Mouse (Mus musculus): ENCODE results near the gene Lcor.

Lcor gene

DNA sequence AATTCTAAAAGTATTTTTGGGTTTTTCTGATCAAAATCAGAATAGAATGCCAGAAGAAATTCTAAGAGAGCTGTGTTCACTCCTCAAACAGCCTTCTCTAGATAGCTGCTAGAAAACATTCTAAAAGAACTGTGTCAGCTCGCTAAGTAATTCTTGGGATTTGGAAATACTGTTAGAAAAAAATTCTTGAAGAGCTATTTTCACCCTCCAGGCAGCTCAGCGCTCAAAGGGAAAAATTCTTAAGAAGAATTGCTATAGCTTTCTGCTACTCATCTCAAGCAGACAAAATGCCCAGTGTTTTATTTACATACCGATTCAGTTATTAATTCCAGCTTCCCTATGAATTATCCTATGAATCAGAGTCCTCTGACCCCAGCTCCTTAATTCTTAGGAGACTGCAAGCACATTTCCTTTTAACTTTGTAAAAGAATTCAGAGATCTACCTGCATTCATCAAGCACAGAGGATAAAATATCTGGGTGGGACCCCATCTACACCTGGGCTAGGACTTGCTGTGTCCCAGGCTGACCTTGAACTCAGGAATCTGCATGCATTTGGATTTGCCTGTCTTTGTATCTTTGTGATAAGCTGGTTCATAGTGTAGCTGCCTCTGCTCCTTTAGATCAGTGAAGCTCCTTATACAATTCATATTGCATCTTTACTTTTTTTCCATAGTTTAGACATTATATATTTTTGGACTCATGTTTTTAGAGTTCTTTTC, 5.7 kb upstream of the Lcor start:
- no peak for DNase-seq

DNA sequence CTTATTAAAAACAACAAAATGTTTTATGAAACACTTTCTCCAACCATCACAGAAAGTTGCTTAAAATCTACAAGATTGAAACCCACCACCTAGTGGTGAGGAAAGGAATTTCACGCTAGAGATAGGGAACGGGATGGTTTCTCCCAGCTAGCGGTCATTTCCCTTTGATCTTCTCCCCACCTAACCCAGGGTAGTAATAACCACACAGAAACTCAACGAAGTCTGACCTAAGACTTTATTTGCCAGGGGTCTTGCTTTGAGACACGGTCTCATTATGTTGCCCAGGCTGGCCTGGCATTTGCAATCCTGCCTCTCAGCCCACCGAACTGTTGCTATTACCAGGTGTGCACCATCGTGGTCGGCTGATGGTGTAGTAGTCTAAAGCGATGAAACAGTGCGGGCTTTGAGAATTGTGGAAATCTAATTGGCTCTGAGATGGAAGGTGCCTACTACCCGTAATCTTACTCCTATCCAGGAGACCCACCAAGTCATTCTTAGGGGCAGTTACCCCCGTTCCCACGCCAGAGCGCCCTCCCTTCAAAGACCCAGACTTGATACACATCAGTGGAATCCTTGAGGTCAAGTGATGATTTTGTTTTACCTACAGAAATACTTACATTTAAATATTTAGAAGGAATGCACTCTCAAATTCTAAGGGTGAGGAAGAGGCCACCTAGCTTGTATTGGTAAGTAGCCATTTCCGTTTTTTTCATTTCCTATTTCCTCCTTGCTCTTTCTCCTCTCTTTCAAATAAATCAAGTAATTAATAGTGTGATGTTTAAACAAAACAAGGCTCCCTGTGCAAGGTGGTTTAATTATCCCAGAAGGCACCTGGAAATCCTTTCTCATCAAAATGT, 1.2 kb upstream of the Lcor start:
- DNase-seq: peak; percentile 20

DNA sequence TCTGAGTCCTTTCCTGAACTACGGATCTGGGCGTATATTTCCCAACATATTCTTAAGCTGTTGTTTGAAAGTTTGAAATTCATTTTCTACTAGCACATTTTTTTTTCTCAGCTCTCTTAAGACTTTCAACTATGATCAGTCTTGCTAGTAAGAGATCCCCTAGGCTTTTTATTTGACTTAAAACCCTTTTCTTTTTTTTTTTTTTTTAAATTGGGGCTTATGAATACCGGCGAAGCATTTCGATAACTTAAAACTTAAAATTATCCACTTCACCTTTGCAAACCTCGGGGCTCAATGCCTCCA, 599 bp upstream of the Lcor start:
- DNase-seq: no peak

DNA sequence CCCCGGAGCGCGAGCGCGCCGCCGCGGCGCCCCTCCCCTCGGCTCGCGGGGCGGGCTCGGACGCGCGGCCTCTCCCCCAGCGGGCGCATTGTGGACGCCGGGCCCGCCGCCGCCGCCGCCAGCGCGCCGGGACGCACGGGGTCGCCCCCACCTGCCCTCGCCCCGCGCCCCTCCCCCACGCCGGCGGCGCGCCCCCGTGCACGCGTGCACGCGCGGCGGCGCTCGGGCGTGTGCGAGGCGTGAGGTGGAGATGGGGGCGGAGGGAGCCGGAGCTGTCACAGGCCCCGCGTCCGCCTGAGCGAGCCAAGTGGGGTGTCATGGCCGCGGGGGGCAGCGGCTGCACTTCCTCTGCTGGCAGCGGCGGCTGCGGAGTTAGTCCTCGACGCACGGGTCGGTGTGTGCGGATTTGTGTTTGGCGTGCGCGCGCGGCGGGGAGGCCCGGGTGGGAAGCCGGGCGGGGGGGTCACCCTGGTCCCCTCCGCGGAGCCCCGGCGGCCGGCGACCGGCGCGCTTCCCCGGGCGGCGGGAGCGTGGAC, 540 bp downstream of the Lcor start:
- peak; percentile 68 for DNase-seq

DNA sequence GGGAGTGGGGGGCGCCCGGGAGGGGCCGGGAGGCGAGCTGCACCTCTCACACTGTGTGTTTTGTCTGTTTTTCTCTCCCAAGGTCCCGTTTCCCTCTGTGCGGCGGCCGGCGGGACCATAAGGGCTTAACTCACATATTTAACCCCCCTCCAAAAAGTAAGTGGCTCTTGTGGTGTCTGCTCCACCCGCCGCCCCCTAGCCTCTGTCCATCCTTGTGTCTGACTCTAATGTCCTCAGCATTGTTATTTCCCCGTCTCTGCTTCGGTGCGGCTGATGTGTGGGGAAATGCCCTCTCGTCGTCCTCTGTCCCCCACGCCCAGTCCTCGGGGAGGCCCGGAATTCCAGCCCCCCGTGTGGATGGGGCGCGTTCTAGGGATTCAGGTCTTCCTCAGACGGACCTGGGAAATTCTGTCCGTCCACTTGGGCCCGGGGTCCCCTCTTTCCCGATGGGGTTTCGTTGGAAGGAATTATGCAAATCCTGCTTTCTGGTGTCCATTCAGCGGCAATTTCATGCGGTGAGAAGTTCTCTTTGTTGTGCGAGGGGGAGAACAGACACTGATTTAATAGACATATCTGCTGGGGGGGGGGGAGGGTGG, 1.1 kb downstream of the Lcor start:
- no peak for DNase-seq

DNA sequence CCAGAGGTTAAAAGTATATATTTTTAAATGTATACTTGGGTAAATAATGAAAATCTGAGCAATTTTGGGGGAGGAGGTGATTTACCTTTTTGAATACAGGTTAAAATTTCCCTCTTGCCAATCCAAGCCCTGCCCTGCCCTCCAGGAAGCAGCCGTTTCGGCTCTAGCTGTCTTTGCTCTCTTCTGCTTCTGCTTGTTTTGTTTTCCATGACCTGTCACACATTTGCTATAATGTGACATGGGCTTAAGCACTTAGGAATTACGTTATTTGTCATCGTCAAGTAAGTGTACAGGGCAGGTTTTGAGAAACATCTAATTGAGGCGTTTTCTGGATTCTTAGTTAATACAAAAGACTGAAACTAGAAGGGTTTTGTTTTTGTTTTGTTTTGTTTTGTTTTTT, 1.9 kb downstream of the Lcor start:
- no peak for DNase-seq

GRCm38 (mm10) chr19:41495382-41496032, 13.1 kb downstream of the Lcor start:
- DNase-seq: no peak

DNA sequence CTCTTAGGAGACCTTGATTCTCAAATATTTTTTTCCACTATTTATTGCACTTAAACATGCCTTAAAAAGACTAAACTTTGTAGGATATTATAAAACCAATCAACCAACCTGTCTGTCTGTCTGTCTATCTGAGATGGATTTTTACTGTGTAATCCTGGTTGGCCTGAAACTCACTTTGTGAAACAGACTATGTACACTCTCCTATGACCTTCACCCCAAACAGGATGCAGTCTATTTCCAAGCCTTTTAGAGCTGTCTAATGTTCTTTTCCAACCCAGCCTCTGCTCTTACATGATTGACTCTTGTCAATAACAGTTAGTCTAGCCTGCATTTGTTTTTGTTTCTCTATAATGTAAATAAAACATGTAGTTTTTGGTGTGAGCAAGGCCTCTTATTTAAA, 13.6 kb downstream of the Lcor start:
- DNase-seq: no peak

DNA sequence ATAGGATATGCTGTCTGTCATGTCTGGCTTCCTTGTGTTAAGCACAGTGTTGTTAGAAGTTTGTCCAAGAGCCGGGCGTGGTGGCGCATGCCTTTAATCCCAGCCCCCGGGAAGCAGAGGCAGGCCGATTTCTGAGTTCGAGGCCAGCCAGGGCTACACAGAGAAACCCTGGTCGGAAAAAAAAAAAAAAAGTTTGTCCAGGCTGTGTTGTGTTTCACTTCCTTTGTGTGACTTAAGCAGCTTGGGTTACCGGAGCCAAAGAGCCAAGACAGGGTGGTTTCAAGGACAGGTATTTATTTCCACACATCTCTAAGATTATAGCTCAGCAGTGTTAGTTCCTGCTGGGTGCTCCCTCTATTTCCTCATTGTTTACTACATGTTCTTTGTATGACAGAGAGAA, 25.4 kb downstream of the Lcor start:
- DNase-seq: no peak

GRCm38 (mm10) chr19:41514836-41515235, 32.4 kb downstream of the Lcor start:
- DNase-seq: no peak

DNA sequence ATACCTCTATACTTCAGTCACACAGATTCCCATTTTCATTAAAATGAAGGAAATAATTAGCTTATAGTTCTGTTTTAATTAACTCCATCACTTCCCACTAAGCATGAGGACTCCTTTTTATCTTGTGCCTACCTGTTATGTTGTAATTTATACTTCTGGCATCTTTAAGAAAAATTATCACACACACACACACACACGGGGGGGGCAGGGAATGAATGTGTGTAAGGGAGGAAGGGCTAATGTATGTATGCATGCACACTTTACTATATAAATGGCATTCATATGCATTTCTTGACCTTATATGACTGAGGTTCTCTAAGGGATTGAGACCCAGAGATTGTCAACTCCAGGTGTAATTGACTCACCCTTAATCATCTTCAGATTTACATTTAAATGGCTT, 33.1 kb downstream of the Lcor start:
- DNase-seq: no peak

- no peak for DNase-seq
Observed at GRCm38 (mm10) chr19:41517006-41517405, 34.6 kb downstream of the Lcor start.

- no peak for DNase-seq
Observed at GRCm38 (mm10) chr19:41519121-41519520, 36.7 kb downstream of the Lcor start.

GRCm38 (mm10) chr19:41522246-41522645, 39.8 kb downstream of the Lcor start:
- DNase-seq: no peak

DNA sequence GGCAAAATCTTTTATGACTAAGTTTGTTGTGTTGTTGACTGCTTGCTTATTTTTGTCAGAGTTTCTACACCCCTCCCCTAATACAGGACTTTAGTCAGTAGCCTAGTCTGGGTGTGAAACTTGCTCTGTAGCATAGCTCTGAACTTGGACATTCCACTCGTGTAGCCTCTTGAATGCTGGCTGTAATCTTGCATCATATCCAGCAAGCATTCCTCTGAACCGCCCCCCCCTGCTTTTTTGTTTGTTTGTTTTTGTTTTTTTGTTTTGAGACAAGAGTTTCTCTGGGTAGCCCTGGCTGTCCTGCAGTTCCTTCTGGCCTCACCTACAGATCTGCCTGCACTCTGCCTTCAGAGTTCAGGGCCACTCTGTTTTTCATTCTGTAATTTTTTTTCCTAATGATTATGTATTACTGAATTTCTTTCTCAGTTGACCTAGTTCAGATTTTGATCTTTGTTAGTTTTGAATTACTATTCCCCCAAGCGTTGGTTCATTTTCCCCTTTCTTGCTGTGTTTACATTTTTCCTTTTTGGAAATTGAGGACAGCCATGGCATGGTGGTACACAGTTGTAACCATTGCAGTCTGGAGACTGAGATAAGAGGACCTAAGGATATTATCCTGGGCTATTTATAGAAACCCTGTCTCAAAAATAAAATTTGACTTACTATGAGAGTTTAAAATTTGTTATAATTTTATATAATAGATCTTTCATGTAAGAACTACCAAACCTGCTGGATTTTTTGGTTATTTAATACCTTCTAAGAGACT, 41.5 kb downstream of the Lcor start:
- no peak for DNase-seq

DNA sequence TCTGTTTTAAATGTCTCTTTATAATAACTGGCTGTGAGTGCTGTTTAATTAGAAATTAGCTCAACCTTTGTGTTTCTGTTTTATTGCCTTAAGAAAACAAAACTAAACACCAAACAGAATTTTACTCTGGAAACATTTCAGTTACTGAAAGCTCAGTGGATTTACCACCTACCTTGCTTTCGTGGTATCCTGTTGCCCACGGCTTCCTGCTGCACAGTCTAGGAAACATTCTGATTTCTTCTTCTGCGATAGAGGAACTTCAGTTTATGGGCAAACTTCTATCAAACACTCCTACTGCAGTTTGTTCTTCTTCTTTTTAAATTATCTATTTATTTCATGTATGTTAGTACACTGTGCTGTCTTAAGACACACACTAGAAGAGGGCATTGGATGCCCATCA, 46.7 kb downstream of the Lcor start:
- DNase-seq: no peak

GRCm38 (mm10) chr19:41534021-41534420, 51.6 kb downstream of the Lcor start:
- DNase-seq: no peak

DNA sequence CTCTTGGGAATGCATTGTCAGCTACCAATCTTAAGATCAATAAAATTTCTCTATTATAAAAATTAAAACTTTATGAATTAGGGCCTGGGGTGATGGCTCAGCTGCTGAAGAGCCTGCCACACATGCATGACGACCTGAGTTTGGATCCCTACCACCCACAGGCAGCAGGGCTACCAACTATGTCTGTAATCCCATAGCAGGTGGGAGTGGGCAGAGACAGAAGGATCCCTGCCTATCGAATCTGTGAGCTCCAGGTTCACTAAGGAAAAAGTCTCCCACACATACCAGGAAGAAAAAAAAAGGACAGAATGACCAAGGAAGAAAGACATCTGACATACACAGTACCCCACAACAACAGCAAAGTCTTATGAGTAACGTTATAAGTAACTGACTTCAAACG, 74.5 kb downstream of the Lcor start:
- DNase-seq: no peak

GRCm38 (mm10) chr19:41557491-41557890, 75.1 kb downstream of the Lcor start:
- DNase-seq: no peak

DNA sequence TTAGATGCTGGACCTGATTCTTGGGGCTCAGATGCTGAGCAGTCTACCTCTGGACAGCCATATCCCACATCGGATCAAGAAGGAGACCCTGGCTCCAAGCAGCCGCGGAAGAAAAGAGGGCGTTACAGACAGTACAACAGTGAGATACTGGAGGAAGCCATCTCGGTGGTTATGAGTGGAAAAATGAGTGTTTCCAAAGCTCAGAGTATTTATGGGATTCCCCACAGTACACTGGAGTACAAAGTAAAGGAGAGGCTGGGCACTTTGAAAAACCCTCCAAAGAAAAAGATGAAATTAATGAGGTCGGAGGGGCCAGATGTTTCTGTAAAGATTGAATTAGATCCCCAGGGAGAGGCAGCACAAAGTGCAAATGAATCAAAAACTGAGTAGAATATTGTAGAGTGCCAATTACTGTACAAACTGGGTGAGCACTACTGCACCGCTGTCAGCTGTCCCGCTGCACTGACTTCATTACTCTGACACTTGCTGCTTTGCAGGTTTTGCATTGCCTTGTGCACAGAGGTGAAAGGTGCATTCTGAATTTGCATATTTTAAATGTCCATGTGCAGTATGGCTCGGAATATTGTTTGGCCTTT, 76.6 kb downstream of the Lcor start:
- no peak for DNase-seq

- DNase-seq: no peak
Observed at GRCm38 (mm10) chr19:41560856-41561255, 78.4 kb downstream of the Lcor start.

DNA sequence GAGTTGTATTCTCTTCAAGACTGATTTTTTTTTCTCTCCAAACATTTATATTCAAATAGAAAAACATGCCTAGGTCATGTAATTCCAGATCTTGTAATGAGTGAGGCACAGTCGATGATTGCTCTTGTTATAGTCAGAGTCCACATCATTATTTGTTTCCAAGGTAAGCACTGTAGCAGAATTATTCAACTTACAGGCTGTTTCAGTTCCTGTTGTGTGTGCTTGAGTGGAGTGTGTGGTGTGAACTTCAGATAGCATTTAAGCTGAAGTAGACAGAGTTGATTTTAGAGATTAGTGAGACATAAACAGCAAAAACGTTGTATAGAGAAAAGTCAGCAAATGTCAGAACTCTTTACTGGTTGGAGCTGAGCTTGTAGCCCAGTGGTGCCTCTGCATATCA, 86.4 kb downstream of the Lcor start:
- no peak for DNase-seq

Data from kidney, adult 11 months (tissue).